ENCODE assay signal across 8 mouse cellular contexts in genomic region chr11:12039098-12039497, GRCm38 (mm10). TPM values are rescaled to one million over a fixed set of nuclear protein-coding genes. Genes with fewer than 3 reads are reported as not detected.
DNase-seq lines count a peak whose midpoint lies in the region; ATAC-seq and TF ChIP-seq lines count a peak whose summit lies in the region.
"Had no signal": no experiment of that assay in that cellular context is flagged by ENCODE, and none has a peak within 500 bp of the region (broad histone marks: within the 10 kb centered on the region; RNA-seq: fewer than 3 reads in every experiment).

No protein-coding gene starts in this region.

- ATAC-seq in kidney, postnatal 0 days (replicated peaks; ENCODE audit: low FRiP score, low read depth), result no peak
- 0 out of 2 replicates have a peak, but pooled peaks have one; percentile 26 for ATAC-seq in forebrain, embryonic 16.5 days
- no peak for ATAC-seq in midbrain, embryonic 14.5 days (ENCODE audit: low FRiP score, low TSS enrichment)

- H3K27ac ChIP-seq in kidney, postnatal 0 days, result no peak overlapping the region
- peak overlapping the region; percentile 97 for H3K27ac ChIP-seq in embryonic facial prominence, embryonic 10.5 days (replicated peaks)
- H3K27ac ChIP-seq in forebrain, embryonic 16.5 days (ENCODE audit: low read length), result no peak overlapping the region
- H3K27ac ChIP-seq in midbrain, embryonic 14.5 days (replicated peaks; ENCODE audit: low read depth, low read length), result no peak overlapping the region
- H3K27ac ChIP-seq in layer of hippocampus, adult 2 months, result no peak overlapping the region

- no peaks in the 10 kb centered on the region for H3K36me3 ChIP-seq in kidney, postnatal 0 days (ENCODE audit: insufficient read depth, low read length)
- H3K36me3 ChIP-seq in embryonic facial prominence, embryonic 10.5 days (replicated peaks), result 0 out of 2 replicates have a peak, but pooled peaks cover 6% of the 10 kb centered on the region
- no peaks in the 10 kb centered on the region for H3K36me3 ChIP-seq in forebrain, embryonic 16.5 days (ENCODE audit: control insufficient read depth, insufficient read depth)
- H3K36me3 ChIP-seq in midbrain, embryonic 14.5 days (ENCODE audit: control insufficient read depth, insufficient read depth, low read length), result no peaks in the 10 kb centered on the region
- H3K36me3 ChIP-seq: liver, embryonic 13.5 days had no signal

- peaks cover 24% of the 10 kb centered on the region for H3K27me3 ChIP-seq in kidney, postnatal 0 days (ENCODE audit: insufficient read depth, low read length)
- peaks cover 97% of the 10 kb centered on the region for H3K27me3 ChIP-seq in embryonic facial prominence, embryonic 10.5 days (replicated peaks; ENCODE audit: low read depth, poor library complexity, severe bottlenecking)
- H3K27me3 ChIP-seq in forebrain, embryonic 16.5 days (replicated peaks; ENCODE audit: control insufficient read depth, insufficient read depth, low read length), result peaks cover 72% of the 10 kb centered on the region
- H3K27me3 ChIP-seq in midbrain, embryonic 14.5 days (ENCODE audit: control insufficient read depth, insufficient read depth, low read length), result peaks cover 77% of the 10 kb centered on the region

- TF ChIP-seq CTCF in kidney, postnatal 0 days (IDR thresholded peaks at IDR 0.05; ENCODE audit: low read depth), result peak; percentile 56
- TF ChIP-seq CTCF in layer of hippocampus, adult 2 months (conservative IDR thresholded peaks at IDR 0.05), result no peak

- no peaks in the 10 kb centered on the region for H3K9me3 ChIP-seq in kidney, postnatal 0 days (replicated peaks; ENCODE audit: low read length)
- no peaks in the 10 kb centered on the region for H3K9me3 ChIP-seq in embryonic facial prominence, embryonic 10.5 days
- H3K9me3 ChIP-seq in forebrain, embryonic 16.5 days (ENCODE audit: control insufficient read depth, low read length), result no peaks in the 10 kb centered on the region
- no peaks in the 10 kb centered on the region for H3K9me3 ChIP-seq in midbrain, embryonic 14.5 days (ENCODE audit: control insufficient read depth, low read length)
- H3K9me3 ChIP-seq: liver, embryonic 13.5 days had no signal

- no peak overlapping the region for H3K4me3 ChIP-seq in kidney, postnatal 0 days (replicated peaks; ENCODE audit: low read depth, low read length)
- H3K4me3 ChIP-seq in embryonic facial prominence, embryonic 10.5 days, result peak overlapping the region; percentile 74
- H3K4me3 ChIP-seq in forebrain, embryonic 16.5 days (replicated peaks; ENCODE audit: low read length), result no peak overlapping the region
- no peak overlapping the region for H3K4me3 ChIP-seq in midbrain, embryonic 14.5 days (replicated peaks; ENCODE audit: low read depth, low read length)
- no peak overlapping the region for H3K4me3 ChIP-seq in layer of hippocampus, adult 2 months
- H3K4me3 ChIP-seq: liver, embryonic 13.5 days had no signal

- peak; percentile 72 for DNase-seq in kidney, postnatal 0 days (ENCODE audit: low spot score)
- no peak for DNase-seq in kidney, adult 18-20 months
- DNase-seq in embryonic facial prominence, embryonic 10.5 days (ENCODE audit: low spot score), result peak; percentile 73
- DNase-seq in midbrain, embryonic 14.5 days, result peak; percentile 52
- no peak for DNase-seq in layer of hippocampus, adult 2 months (ENCODE audit: low spot score in 2 of 2)
- no peak for DNase-seq in ovary, postnatal 10 days (ENCODE audit: low spot score)
- DNase-seq: liver, embryonic 13.5 days had no signal

- H3K9ac ChIP-seq in kidney, postnatal 0 days (ENCODE audit: low read depth, low read length), result no peak overlapping the region
- no peak overlapping the region for H3K9ac ChIP-seq in forebrain, embryonic 16.5 days (replicated peaks; ENCODE audit: low read depth, low read length)
- no peak overlapping the region for H3K9ac ChIP-seq in midbrain, embryonic 14.5 days (replicated peaks; ENCODE audit: low read length)
- H3K9ac ChIP-seq: liver, embryonic 13.5 days had no signal

- WGBS in kidney, postnatal 0 days, result 14% methylated on average over 3 of the region's 3 CpGs
- 20% methylated on average over 3 of the region's 3 CpGs for WGBS in embryonic facial prominence, embryonic 10.5 days
- WGBS in forebrain, embryonic 16.5 days, result 13% methylated on average over 3 of the region's 3 CpGs
- 16% methylated on average over 3 of the region's 3 CpGs for WGBS in midbrain, embryonic 14.5 days

- H3K4me2 ChIP-seq in kidney, postnatal 0 days (ENCODE audit: low read length), result no peak overlapping the region
- no peak overlapping the region for H3K4me2 ChIP-seq in forebrain, embryonic 16.5 days (ENCODE audit: low read length)
- no peak overlapping the region for H3K4me2 ChIP-seq in midbrain, embryonic 14.5 days (ENCODE audit: low read length)

- H3K4me1 ChIP-seq in kidney, postnatal 0 days (replicated peaks; ENCODE audit: insufficient read depth, low read length), result no peaks in the 10 kb centered on the region
- H3K4me1 ChIP-seq in embryonic facial prominence, embryonic 10.5 days, result peaks cover 6% of the 10 kb centered on the region
- peaks cover 9% of the 10 kb centered on the region for H3K4me1 ChIP-seq in forebrain, embryonic 16.5 days (replicated peaks; ENCODE audit: control insufficient read depth, insufficient read depth, low read length)
- no peaks in the 10 kb centered on the region for H3K4me1 ChIP-seq in midbrain, embryonic 14.5 days (ENCODE audit: control insufficient read depth, insufficient read depth, low read length)

RNA-seq across cellular contexts. Expression of gene Grb10, which starts 0.6 kb away (rescaled TPM):
- 142 and 158 TPM in 2 replicates for polyA plus RNA-seq in kidney, postnatal 0 days (2015; fragmentation: Nextera tagmentation; extraction: Ambion mirVana)
- polyA plus RNA-seq in embryonic facial prominence, embryonic 10.5 days (2016; fragmentation: Nextera tagmentation; extraction: Ambion mirVana), result 637 and 676 TPM in 2 replicates
- 94.2 and 95.2 TPM in 2 replicates for polyA plus RNA-seq in forebrain, embryonic 16.5 days (2015; fragmentation: Nextera tagmentation; extraction: Ambion mirVana)
- 45.1 and 51.0 TPM in 2 replicates for polyA plus RNA-seq in midbrain, embryonic 14.5 days (2014; fragmentation: Nextera tagmentation; extraction: Ambion mirVana)
- total RNA-seq in layer of hippocampus, adult 2 months (2021), result 10 to 100 TPM; 25.0 TPM

Comparison
In these comparisons a context has a peak if more than half of its experiments do, and no peak if none do; other contexts are left out.
1. DNase-seq: peak in kidney, postnatal 0 days (single experiment), embryonic facial prominence, embryonic 10.5 days (single experiment) and midbrain, embryonic 14.5 days (single experiment); none in kidney, adult 18-20 months (single experiment), layer of hippocampus, adult 2 months (0 of 2) and ovary, postnatal 10 days (single experiment).